Mouse (Mus musculus) thymus, adult 18-20 months (tissue): ENCODE results near the gene Lrrc8a.

ENCODE experiments used
- DNase-seq, 2 experiments: peaks; one replicate each; pipeline ENCODE4 v3.0.0; 2022; ENCODE audit warnings: mixed read lengths in 2 of 2

The Lrrc8a gene

DNA sequence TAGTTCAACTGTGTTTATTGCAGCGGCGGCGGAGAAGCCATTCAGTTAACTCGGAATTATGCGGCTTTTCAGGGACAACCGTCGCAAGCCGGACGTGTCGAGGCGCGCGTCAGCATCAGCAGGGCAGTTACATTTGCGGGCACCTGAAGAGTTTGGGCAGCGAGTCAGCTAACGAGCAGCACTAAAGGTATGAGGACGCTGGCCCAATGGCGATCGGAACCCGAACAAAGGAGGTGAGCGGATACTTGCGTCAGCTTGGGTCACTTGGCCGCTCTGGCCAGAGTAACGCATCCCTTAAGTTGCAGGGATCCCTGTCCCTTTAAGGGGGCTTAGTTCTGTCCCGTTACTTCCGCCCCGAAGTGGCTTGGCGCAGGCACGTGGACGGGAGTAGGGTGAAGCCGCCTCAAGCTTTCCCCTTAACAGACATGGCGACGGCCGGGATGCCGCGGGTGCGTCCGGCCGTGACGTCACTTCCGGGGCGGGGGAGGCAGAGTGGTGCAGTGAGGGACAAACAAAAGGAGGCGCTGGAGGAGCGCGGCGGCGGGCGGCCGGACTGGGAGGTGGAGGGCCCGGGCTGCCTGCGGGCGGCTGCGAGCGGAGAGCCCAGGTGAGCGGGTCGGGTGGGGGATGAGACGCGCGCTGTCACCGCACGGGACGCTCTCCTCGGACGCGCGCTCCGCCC lies at the start of gene Lrrc8a:
TSS of gene Lrrc8a (plus strand) at position 517 of the 682 bp plus-strand sequence.
- DNase-seq, result peak; percentile 99

DNA sequence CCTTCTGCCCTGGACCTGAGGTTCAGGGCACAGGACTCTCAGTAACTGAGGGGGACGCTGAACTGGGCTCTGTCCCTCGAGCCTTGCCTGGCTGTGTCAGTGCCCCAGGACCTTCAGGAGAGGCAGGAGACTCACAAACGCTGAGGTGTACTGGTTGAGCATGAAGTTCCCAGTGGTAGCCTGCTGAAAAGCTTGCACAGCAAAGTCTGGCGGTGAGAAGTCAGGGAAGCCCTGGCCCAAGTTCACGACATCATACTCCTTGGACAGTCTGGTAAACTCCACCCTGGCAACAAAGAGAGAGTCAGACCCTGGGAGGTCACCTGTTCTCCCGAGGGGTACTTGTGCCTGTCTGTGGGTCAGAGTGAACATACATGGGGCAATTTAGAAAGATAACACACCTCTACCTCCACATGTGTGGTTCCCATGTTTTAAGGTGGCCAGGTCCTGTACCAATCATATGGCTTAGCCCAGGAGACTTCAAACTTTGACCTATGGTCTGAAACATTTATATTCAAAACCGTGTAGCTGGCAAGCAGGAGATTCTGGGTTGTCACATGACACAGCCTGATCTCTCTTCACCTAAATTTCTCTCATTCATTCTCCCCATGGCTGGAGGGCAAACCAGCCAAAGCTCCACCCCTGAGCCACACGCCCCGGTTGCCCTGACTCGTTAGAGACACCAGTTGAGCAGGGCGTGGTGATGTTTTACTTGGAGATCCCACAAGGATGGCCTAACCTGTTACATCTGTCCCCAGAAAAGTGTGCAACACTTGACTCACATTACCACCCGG lies 45.5 kb upstream of the Lrrc8a start:
- no peak for DNase-seq

DNA sequence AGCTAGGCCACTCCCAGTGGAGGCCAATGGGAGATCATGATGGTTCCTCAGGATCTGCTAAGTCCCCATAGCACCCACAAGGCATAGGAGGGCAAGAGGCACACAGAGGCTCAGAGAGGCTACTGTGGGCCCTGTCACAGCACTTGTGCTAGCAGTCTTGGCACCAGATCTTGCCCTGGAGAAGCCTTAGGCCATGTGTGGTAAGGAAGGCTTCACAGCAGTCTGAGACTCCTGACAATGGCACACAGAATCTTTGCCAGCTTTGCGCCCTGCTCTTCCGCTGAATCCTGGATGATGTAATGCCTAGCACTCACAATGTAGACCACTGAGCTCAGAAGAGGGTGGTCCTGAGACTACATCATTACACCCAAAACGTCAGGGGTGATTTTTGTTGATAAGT lies 42.9 kb upstream of the Lrrc8a start:
- DNase-seq, result no peak

GRCm38 (mm10) chr2:30198021-30198420 lies 39.5 kb upstream of the Lrrc8a start:
- no peak for DNase-seq

GRCm38 (mm10) chr2:30199984-30200383 lies 37.5 kb upstream of the Lrrc8a start:
- DNase-seq, result no peak

- DNase-seq, result no peak
Observed at GRCm38 (mm10) chr2:30200388-30200925, 37.1 kb upstream of the Lrrc8a start.

- no peak for DNase-seq
Observed at GRCm38 (mm10) chr2:30203439-30203838, 34.1 kb upstream of the Lrrc8a start.

DNA sequence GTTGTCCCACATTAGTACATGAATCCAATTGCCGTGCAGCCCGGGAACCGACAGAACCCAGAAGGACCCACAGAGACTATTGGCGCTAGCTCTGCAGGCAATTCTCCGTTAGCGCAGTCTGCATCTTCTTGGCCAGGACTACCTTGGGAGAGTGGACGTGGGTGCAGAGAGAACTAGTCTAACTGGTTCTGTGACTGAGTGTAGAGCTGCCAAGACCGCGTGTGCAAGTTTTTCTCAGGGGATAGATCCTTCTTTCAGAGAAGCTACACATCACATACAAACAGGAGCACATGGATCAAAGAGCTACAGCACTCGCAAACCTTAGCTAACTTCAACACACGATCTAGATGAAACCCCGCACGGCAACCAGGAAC lies 32.3 kb upstream of the Lrrc8a start:
- no peak for DNase-seq

- peak; percentile 82 to 88 for DNase-seq
Observed at GRCm38 (mm10) chr2:30205629-30206357, 31.7 kb upstream of the Lrrc8a start, which contains the start of gene Kyat1. Gene Kyat1, minus strand, starts transcription at chr2:30205847.

- DNase-seq, result no peak
Observed at GRCm38 (mm10) chr2:30207401-30207800, 30.1 kb upstream of the Lrrc8a start.

- DNase-seq, result no peak
Observed at GRCm38 (mm10) chr2:30207886-30208285, 29.6 kb upstream of the Lrrc8a start.

- no peak for DNase-seq
Observed at GRCm38 (mm10) chr2:30211408-30212168, 25.9 kb upstream of the Lrrc8a start.

- no peak for DNase-seq
Observed at GRCm38 (mm10) chr2:30212169-30212545, 25.4 kb upstream of the Lrrc8a start.

DNA sequence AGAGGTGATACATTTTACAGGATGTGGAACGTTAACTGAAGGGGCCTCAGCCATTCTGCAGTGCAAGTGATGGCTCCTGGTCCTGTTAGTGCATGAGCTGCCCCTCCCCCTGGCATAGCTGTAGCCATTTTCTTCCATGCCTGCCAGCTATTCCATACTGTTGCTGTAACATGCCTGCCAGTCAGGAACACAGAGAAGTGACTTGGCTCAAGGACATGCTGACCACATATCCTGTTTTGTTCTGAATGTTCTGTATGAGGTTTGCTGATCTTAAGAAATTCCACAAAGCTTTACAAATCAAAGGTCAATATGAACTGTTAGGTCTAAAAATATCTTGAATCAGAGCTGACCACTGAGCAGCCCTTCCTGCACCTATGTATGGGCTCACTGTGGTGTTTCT lies 24.6 kb upstream of the Lrrc8a start:
- no peak for DNase-seq

DNA sequence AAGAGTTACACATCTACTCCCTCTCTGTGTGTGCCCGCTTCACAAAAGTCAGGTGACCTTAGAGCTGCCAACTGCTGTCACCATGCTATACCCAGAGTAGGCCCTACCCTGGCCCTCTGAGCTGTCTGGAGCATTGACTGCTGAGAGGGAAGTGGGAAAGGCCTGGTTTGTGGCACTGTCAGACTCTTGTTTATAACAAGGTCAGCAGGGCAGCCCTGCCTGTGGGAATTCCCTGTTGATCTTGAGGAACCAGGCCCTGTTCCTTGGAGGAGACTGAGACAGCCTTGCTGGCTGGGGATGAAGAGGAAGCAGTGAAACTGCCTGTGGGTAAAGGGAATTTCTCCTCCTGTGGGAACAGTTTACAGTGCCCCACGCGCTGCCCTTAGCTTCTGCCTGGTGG lies 22.8 kb upstream of the Lrrc8a start:
- no peak for DNase-seq

- no peak for DNase-seq
Observed at GRCm38 (mm10) chr2:30215493-30215892, 22.0 kb upstream of the Lrrc8a start.

- no peak for DNase-seq
Observed at GRCm38 (mm10) chr2:30216293-30216692, 21.2 kb upstream of the Lrrc8a start.

DNA sequence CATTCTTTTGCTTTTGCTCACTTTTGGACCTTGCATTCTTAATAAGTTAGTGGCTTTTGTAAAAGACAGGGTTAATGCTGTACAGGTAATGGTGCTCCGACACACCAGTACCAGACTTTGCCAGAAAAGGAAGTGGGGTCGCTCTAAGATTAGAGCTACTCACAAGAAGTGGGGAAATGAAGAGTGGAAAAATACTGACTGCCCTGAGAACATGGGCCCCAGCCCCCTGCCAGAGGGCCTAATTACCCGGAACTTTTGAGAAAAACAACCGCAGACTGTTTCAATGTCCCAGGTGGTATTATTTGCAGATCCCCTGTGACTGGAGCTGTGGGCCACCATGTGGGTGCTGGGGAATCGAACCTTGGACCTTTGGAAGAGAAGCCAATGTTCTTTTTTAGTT lies 1.9 kb upstream of the Lrrc8a start:
- DNase-seq, result no peak

DNA sequence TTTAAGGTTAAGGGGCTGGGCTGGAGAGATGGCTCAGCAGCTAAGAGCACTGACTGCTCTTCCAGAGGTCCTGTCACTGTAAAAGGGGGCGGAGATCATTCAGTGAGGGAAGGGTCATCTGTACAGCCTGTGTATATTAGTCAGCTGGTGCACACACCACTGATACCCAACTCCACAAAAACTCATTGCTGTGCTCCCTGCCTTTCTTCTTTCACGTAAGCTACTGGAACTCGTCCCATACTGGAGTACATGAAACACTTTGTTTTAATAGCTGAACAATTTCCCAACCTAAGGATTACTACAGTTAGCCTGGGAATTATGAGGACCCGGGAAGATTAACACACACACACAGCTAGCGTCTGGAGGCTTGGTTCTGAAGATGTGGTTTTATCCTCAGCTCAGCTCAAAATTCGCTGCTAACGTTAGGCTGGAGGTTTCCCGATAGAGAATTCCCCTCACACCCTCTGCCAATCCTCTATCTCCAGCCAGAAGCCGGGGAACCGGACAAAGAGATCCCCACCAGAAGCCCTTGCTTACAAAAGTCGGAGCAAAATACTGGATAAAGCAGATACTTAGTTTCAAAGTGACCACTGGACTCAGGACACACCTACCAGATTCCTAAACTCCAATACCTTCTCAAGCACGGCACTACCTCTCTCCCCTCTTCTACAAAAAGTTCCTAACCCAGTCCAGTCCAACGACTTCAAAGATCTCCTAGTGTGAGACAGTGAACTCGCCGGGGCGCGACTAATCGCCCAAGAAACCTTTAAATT lies 903 bp upstream of the Lrrc8a start:
- no peak for DNase-seq

DNA sequence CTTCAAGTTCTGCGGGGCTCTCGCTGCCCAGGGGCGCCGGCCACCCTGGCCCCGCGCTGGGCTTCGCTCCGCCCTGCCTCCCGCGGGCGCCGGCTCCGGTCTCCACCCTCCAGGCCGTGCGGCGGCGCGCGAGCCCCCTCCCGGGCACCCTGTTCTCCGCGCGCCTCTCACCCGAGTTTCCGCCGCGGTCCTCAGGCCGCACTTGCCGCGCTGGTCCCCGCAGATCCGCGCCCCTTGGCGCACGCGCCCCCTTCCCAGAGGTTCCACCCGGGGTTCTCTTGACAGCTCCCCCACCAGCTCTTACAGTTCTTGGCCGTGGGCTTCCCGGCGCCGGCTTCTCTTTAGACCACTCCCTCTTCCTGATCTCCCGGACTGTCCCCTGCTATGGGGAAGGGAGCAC lies 366 bp downstream of the Lrrc8a start:
- DNase-seq, result peak; percentile 65 to 70

DNA sequence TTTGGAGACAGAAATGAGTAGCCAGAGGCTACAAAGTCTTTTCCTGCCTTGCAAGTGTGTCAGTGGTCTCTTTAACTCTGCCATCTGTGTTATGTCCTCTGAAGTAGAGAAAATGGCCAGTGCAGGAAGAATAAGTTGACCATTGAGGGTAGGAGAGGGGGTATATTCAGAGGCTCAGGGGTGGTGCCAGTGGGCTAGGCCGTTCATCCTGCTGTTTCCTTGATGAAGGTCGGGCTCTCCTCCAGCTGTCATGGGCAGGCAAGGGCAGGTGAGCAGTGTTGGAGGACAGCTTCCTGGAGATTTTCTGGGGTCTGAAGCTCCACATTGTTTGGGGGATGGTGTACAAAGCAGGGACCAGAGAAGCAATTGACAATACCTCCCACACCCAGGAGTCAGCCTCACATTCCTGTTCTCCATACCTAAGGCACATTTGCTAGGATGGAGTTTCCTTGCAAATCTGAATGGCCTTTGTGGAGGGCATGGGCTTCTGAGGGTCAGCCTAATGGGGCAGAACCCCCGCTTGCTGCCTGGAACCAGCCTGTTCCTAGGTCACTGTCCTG lies 1.5 kb downstream of the Lrrc8a start:
- DNase-seq, result no peak

DNA sequence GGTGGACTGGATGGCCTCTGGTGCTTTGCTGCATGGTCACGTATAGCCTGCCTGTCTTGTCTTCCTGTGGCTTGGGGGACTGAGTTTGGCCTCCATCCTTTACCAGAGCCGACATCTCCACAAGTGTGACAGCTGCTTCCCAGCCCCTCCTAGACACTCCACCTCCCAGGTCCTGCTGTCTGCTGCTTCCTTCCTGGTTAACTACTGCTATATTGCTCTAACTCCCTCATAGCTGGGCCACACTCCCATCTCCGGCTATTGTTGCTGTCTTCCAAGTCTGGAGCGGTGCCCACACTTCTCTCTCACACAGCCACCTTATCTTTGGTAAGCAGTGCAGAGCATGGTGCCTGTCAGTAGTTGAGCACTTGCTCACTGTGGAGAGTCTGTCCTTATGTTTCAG lies 2.3 kb downstream of the Lrrc8a start:
- no peak for DNase-seq
